Mouse (Mus musculus) MEL (cell line): ENCODE data around the gene Eif4e3. TPM values are rescaled to one million over a fixed set of nuclear protein-coding genes. Genes with fewer than 3 reads are reported as not detected.

Experiments
- DNase-seq: peaks from one replicate; pipeline ENCODE4 v3.0.0; 2011; ENCODE audit warnings: low read depth, low spot score
- H3K27ac ChIP-seq: 2 replicates; pipeline ENCODE4 v1.5.1; 2012; ENCODE audit warnings: low read depth, mild to moderate bottlenecking, control low read depth, low read length, moderate library complexity; ENCODE audit not compliant: control insufficient read depth
- H3K27me3 ChIP-seq, 2 experiments: fragments of 150-350 bp in 1 of 2; sonication (generic) in 1 of 2; 2 replicates each; pipeline ENCODE4 v1.6.1; 2012; ENCODE audit warnings: low read length in 2 of 2, mild to moderate bottlenecking in 2 of 2, improper control_type of control experiment in 1 of 2, moderate library complexity in 1 of 2; ENCODE audit not compliant: insufficient read depth in 2 of 2, control insufficient read depth in 1 of 2
- H3K36me3 ChIP-seq, 2 experiments: 2 replicates each; pipeline ENCODE4 v1.6.1; 2012 to 2014; ENCODE audit warnings: low read length in 2 of 2, improper control_type of control experiment in 1 of 2, inconsistent platforms in 1 of 2, mild to moderate bottlenecking in 1 of 2; ENCODE audit not compliant: insufficient read depth in 2 of 2, control insufficient read depth in 1 of 2
- H3K4me1 ChIP-seq, 2 experiments: fragments of 150-350 bp in 1 of 2; sonication (generic) in 1 of 2; 2 replicates each; pipeline ENCODE4 v1.6.1; 2012; ENCODE audit warnings: low read length in 2 of 2, improper control_type of control experiment in 1 of 2, mild to moderate bottlenecking in 1 of 2; ENCODE audit not compliant: insufficient read depth in 2 of 2, control insufficient read depth in 1 of 2
- H3K4me3 ChIP-seq, 2 experiments: fragments of 150-350 bp in 1 of 2; sonication (generic) in 1 of 2; 2 replicates each; pipeline ENCODE4 v1.5.1; 2012; ENCODE audit warnings: low read depth in 2 of 2, low read length in 2 of 2, mild to moderate bottlenecking in 2 of 2, moderate library complexity in 2 of 2, control low read depth in 1 of 2, improper control_type of control experiment in 1 of 2; ENCODE audit not compliant: control insufficient read depth in 1 of 2, insufficient read depth in 1 of 2
- H3K79me2 ChIP-seq: 2 replicates; pipeline ENCODE4 v1.6.1; 2012; ENCODE audit warnings: mild to moderate bottlenecking, low read length, moderate library complexity; ENCODE audit not compliant: control insufficient read depth, poor library complexity, insufficient read depth
- H3K9ac ChIP-seq: 2 replicates; pipeline ENCODE4 v1.6.1; 2012; ENCODE audit warnings: low read depth, mild to moderate bottlenecking, control low read depth, low read length, moderate library complexity; ENCODE audit not compliant: control insufficient read depth, poor library complexity, severe bottlenecking
- H3K9me3 ChIP-seq: fragments of 150-350 bp; sonication (generic); replicated peaks from 2 replicates; pipeline ENCODE4 v1.6.1; 2012; ENCODE audit warnings: mild to moderate bottlenecking, low read length, improper control_type of control experiment, moderate library complexity; ENCODE audit not compliant: insufficient read depth
- BHLHE40 ChIP-seq: IDR thresholded peaks from 2 replicates; pipeline ENCODE4 v1.6.1; 2012; ENCODE audit warnings: low read depth, mild to moderate bottlenecking, inconsistent platforms, low read length, improper control_type of control experiment, borderline replicate concordance
- CHD2 ChIP-seq: IDR thresholded peaks from 2 replicates; pipeline ENCODE4 v1.6.1; 2011; ENCODE audit warnings: low read length, improper control_type of control experiment
- E2F4 ChIP-seq: IDR thresholded peaks from 2 replicates; pipeline ENCODE4 v1.6.1; 2011; ENCODE audit warnings: low read depth, low read length, improper control_type of control experiment, borderline replicate concordance
- EP300 ChIP-seq, 2 experiments: IDR thresholded peaks; 2 replicates each; pipeline ENCODE4 v1.6.1; 2011; ENCODE audit warnings: improper control_type of control experiment in 2 of 2, low read length in 2 of 2, low read depth in 1 of 2, mild to moderate bottlenecking in 1 of 2
- ETS1 ChIP-seq: IDR thresholded peaks from 2 replicates; pipeline ENCODE4 v1.6.1; 2012; ENCODE audit warnings: low read depth, mild to moderate bottlenecking, inconsistent platforms, low read length, improper control_type of control experiment, moderate library complexity
- GATA1 ChIP-seq: IDR thresholded peaks from 2 replicates; pipeline ENCODE4 v1.6.1; 2011; ENCODE audit warnings: low read depth, low read length, improper control_type of control experiment
- JUND ChIP-seq: IDR thresholded peaks from 2 replicates; pipeline ENCODE4 v1.6.1; 2011; ENCODE audit warnings: low read depth, mild to moderate bottlenecking, improper control_type of control experiment, low read length
- KAT2A ChIP-seq: conservative IDR thresholded peaks from 2 replicates; pipeline ENCODE4 v1.6.1; 2012; ENCODE audit warnings: low read depth, low read length, improper control_type of control experiment, inconsistent platforms
- MAFK ChIP-seq: IDR thresholded peaks from 2 replicates; pipeline ENCODE4 v1.6.1; 2011; ENCODE audit warnings: low read depth, mild to moderate bottlenecking, low read length, improper control_type of control experiment, borderline replicate concordance
- NELFE ChIP-seq: IDR thresholded peaks from 2 replicates; pipeline ENCODE4 v1.6.1; 2011; ENCODE audit warnings: low read depth, low read length, improper control_type of control experiment
- NRF1 ChIP-seq: IDR thresholded peaks from 2 replicates; pipeline ENCODE4 v1.6.1; 2014; ENCODE audit warnings: low read depth, mild to moderate bottlenecking, inconsistent platforms, low read length, improper control_type of control experiment, moderate library complexity; ENCODE audit not compliant: poor library complexity, insufficient read depth, severe bottlenecking
- RAD21 ChIP-seq: IDR thresholded peaks from 2 replicates; pipeline ENCODE4 v1.6.1; 2011; ENCODE audit warnings: mild to moderate bottlenecking, low read depth, low read length, improper control_type of control experiment
- RCOR1 ChIP-seq: IDR thresholded peaks from 2 replicates; pipeline ENCODE4 v1.6.1; 2012; ENCODE audit warnings: low read depth, mild to moderate bottlenecking, inconsistent platforms, low read length, improper control_type of control experiment
- SIN3A ChIP-seq: IDR thresholded peaks from 2 replicates; pipeline ENCODE4 v1.6.1; 2012; ENCODE audit warnings: low read length, improper control_type of control experiment, inconsistent platforms
- TCF12 ChIP-seq: IDR thresholded peaks from 2 replicates; pipeline ENCODE4 v1.6.1; 2014; ENCODE audit warnings: low read depth, mild to moderate bottlenecking, inconsistent platforms, low read length, improper control_type of control experiment, moderate library complexity
- UBTF ChIP-seq: IDR thresholded peaks from 2 replicates; pipeline ENCODE4 v1.6.1; 2012; ENCODE audit warnings: low read depth, mild to moderate bottlenecking, inconsistent platforms, low read length, improper control_type of control experiment, moderate library complexity, borderline replicate concordance; ENCODE audit not compliant: insufficient read depth
- ZNF384 ChIP-seq: IDR thresholded peaks from 2 replicates; pipeline ENCODE4 v1.6.1; 2012; ENCODE audit warnings: low read depth, mild to moderate bottlenecking, inconsistent platforms, low read length, improper control_type of control experiment
- polyA plus RNA-seq, 2 experiments: library from polyadenylated mRNA; stranded (reverse) in 1 of 2; unstranded in 1 of 2; fragments of >175 nt in 1 of 2; fragments of >200 nt in 1 of 2; gene quantifications; 2 replicates each; pipeline versions ENCODE4 v1.2.1 to v1.2.4; 2012; ENCODE audit warnings: low replicate concordance in 2 of 2, low read depth in 1 of 2; ENCODE audit not compliant: insufficient read length in 2 of 2, insufficient read depth in 1 of 2, missing spikeins in 1 of 2
- total RNA-seq: library from RNA; depleted of rRNA; stranded (reverse); fragments of 300-350 nt; gene quantifications from 2 replicates; pipeline ENCODE4 v1.2.3, GENCODE M21; 2012

The Eif4e3 gene
- total and polyA plus RNA-seq, 3 experiments, result not detected

GRCm38 (mm10) chr6:99692206-99692915 lies 25.8 kb upstream of the Eif4e3 start, which contains the start of gene Gpr27:
Gene Gpr27 (plus strand): TSS chr6:99692679.
- DNase-seq, result no peak
- H3K79me2 ChIP-seq, result no peaks in the 10 kb centered on the region
- no peak for TF ChIP-seq MAFK
- no peak within 1 kb of the TSS for H3K27ac ChIP-seq
- H3K27me3 ChIP-seq, result no peaks in the 10 kb centered on the region
- no peaks in the 10 kb centered on the region for H3K9me3 ChIP-seq
- no peaks in the 10 kb centered on the region for H3K4me1 ChIP-seq
- H3K9ac ChIP-seq, result no peak within 1 kb of the TSS
- no peak within 1 kb of the TSS for H3K4me3 ChIP-seq
- no peaks in the 10 kb centered on the region for H3K36me3 ChIP-seq

- no peaks in the 10 kb centered on the region for H3K79me2 ChIP-seq
- no peaks in the 10 kb centered on the region for H3K36me3 ChIP-seq
- no peak for DNase-seq
- H3K4me3 ChIP-seq, result no peak overlapping the region
- H3K9ac ChIP-seq, result no peak overlapping the region
- H3K27me3 ChIP-seq, result no peaks in the 10 kb centered on the region
- H3K9me3 ChIP-seq, result no peaks in the 10 kb centered on the region
- H3K4me1 ChIP-seq, result no peaks in the 10 kb centered on the region
- H3K27ac ChIP-seq, result no peak overlapping the region
- TF ChIP-seq E2F4 (no peak), TCF12 (no peak), MAFK (no peak), ZNF384 (no peak), NELFE (no peak), RCOR1 (no peak)
Measured at GRCm38 (mm10) chr6:99691666-99692205, 25.2 kb upstream of the Eif4e3 start.

DNA sequence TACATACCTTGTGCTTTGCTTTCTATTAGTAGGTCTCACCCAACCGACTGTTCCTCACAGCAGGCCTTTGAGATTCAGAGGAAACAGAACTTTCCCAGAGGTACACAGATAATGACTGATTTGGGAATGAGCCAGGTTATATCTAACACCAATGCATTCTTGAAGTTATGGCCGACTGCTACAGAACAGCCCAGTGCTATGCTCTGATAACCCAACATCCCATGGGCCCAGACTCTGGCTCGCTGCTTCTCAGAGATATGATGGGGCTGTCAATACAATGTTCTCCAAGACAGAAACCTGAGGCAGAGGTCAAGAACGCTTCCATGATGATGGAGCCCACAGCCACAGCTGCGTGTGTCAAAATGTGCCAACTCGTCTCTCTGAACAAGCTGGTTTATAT lies 21.9 kb upstream of the Eif4e3 start:
- no peaks in the 10 kb centered on the region for H3K4me1 ChIP-seq
- TF ChIP-seq CHD2 (no peak), UBTF (no peak), RAD21 (no peak), NRF1 (no peak), ETS1 (no peak), GATA1 (no peak), MAFK (no peak), KAT2A (no peak), EP300 (IDR thresholded peaks at IDR 0.05; ENCODE audit: low read depth in 1 of 2, low read length in 2 of 2) (no peak), BHLHE40 (no peak), SIN3A (no peak), JUND (no peak)
- no peaks in the 10 kb centered on the region for H3K9me3 ChIP-seq
- DNase-seq, result peak; percentile 3
- no peak overlapping the region for H3K4me3 ChIP-seq
- no peak overlapping the region for H3K9ac ChIP-seq
- H3K79me2 ChIP-seq, result no peaks in the 10 kb centered on the region
- no peak overlapping the region for H3K27ac ChIP-seq
- no peaks in the 10 kb centered on the region for H3K36me3 ChIP-seq
- H3K27me3 ChIP-seq, result no peaks in the 10 kb centered on the region
